Mouse (Mus musculus): Measurements from ENCODE around the gene Adcy3.
"Not testable (repeated sequence)": the region's sequence is repeated elsewhere in the genome, so short reads cannot be mapped to it uniquely, and the experiment has no call there.

The Adcy3 gene

DNA sequence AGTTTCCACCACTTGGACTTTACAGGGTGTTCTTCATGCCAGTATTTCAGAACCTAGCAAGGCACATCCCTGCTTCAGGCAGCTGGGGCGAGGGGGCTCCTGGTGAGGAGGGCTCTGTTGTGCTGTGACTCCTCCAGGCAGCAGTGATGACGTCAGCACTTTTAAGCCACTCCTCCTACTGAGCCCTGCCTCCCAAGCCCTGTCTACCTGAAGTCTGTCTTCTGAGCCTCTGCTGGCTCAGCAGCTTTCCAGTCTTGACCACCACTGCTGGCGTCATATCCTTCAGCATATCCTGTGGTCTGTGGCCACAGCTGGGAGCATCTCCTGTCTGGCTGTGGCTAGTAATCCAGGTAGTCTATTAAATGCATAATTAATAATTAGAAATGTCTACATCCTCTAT, 47.6 kb downstream of the Adcy3 start:
- no peak for DNase-seq (ENCODE audit: low spot score in 2 of 2)

DNA sequence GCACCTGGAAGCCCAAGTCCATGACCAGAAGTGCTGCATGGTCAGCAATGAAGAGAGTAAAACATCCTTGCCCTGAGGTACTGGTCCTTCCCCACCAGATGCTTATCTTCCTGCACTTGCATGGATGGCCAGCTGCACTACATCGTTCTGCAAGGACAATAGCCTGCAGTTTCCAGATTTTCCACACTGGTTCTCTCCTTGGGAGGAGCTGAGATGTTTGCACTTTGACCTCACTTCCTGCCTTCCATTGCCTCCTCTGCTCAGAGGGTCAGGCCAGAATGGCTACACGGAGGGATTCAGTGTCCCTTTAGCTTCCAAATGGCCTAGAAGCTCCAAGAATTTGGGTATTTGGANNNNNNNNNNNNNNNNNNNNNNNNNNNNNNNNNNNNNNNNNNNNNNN, 51.7 kb downstream of the Adcy3 start:
- DNase-seq (ENCODE audit: low spot score in 2 of 2), result no peak

DNA sequence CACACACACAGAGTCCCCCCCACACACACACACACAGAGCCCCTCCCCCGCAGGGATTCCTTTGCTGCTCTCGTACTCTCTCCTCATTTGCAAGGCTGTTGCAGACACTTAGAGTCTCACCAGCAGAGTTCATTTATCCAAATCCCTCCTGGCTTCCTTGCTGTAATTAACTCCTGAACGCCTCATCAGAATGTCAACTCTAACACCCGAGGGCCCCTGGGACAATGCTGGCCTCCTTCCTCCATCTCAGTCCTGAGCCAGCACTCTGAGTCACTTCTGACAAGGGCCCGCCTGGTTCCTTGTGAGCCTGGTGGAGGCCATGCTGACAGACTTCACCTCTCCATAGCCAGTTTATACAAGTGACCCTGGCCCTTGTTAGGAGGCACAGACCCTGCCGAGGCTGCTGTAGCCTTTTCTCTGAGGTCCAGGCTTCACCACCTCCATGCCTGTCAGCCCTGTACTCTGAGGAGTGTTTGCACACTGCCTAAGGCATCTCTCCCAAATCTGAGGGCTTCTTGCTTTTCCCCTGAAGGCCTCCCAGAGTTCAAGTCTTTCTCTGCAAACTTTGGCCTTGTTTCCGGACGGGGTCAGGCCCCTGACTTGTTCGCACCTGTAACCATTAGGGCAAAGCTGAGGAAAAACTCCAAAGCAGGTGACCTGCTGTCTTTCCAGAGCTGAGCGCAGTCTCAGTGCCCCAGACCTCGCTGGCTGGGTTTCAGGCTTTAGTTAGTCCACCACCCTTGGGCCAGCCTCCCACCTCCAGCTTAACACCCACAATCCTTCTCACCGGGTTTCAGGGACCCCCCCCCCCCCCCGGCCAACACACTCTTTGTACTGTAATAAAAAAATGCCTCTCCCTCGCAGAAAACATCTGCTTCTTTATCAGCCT, 55.5 kb downstream of the Adcy3 start:
- DNase-seq (ENCODE audit: low spot score in 2 of 2), result peak; percentile 61 to 76

DNA sequence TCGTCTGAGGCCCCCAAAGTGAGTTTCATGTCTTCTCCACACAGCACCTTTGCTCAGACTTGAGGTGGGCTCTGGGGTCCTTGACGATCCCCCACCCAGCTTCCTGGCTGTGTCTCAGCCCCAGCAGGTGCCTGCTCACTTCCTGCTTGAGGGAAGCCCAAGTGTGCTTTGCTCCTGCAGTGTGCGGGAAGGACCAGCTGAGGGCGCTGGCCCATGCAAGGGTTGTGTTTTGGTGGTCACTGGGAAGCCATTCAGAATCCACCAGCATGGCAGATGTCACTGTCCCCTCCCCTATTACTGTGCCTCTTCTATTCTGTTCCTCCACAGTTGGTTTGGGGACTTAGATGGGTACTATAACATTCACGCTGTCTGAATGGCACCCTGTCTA, 56.2 kb downstream of the Adcy3 start:
- no peak for DNase-seq (ENCODE audit: low spot score in 2 of 2)

DNA sequence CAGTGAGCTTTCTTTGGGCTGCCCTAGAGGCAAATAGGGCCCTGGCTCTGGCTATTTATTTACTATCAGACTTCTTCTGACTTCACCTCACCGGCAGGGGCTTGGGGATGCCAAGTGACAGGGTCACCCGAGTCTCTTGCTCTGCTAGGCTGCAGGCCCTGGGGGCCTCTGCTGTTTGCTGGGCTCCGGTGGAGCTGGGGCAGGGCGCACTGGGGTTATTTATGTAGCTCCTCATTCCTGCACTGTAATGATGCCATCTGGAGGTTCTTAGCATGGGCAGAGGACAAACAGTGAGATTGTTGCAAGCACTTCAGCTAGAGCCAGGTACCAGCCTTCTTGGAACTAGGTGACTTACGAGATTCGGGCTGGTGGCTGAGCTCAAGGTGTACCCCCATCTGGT, 59.6 kb downstream of the Adcy3 start:
- DNase-seq (ENCODE audit: low spot score in 2 of 2), result no peak

DNA sequence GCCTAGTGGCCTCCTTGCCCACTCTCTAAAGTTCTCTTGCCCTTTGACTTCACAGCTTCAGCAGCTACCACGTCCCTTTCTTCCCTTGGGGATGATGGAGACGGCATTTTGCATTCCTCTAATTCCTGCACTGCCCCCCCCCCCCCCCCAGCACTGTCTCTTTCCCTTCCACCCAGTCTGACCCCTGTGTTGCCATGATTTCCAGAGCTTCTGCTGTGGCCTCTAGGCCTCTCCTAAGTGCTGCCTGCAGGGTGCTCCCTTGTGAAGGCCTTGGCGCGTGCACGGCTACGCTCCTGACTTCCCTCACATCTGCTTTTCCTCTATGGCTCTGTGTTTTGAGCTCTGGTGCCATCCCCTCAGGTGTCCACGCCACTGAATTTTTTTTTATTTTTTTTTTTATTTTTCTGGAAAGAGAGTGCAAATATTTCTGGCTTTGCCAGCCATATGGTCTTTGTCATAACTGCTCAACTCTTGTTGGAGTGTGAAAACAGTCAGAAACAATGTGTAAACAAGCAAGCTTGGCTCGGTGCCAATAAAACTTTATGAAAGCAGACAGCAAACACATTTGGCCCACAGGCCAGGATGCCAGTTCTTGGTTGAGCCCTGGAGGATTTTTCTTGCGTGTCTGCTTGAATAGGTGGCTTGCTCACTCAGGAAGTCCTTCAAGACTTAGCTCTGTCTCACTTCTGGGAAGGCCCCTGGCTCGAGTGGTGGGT, 60.3 kb downstream of the Adcy3 start:
- DNase-seq (ENCODE audit: low spot score in 2 of 2), result no peak

DNA sequence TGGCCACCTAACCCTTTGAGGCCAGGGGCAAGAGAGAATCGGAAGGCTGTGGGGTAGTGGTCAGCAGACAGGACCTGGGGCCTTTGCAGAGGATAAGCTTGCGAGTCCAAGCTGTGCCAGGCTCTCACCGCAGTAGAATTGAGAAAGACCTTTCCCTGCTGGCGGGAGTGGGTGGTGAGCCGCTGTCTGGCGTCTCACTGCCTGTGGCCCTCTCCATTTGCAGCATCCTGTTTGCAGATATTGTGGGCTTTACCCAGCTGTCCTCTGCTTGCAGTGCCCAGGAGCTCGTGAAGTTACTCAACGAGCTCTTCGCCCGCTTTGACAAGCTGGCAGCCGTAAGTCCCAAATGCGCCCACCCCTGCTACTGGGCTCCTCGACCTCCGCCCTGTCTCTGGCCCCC, 61.7 kb downstream of the Adcy3 start:
- no peak for DNase-seq (ENCODE audit: low spot score in 2 of 2)

DNA sequence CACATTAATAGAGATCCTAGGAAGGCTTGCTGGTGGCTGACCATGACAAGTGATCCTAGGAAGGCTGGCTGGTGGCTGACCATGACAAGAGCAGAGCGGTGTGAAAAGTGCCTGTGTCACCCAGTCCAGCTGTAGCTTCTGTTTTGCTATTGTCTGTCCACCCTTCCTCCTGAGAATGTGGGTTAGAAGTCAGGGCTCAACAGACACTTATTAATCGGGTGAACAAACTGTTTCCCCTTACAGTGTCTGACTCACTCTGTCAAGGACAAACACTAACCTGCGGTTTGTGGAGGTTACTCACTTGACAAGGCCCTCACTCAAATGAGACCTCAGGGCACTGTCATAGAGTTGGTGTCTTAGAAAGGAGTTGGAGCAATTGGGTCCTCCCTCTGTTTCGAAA, 65.8 kb downstream of the Adcy3 start:
- no peak for DNase-seq (ENCODE audit: low spot score in 2 of 2)

DNA sequence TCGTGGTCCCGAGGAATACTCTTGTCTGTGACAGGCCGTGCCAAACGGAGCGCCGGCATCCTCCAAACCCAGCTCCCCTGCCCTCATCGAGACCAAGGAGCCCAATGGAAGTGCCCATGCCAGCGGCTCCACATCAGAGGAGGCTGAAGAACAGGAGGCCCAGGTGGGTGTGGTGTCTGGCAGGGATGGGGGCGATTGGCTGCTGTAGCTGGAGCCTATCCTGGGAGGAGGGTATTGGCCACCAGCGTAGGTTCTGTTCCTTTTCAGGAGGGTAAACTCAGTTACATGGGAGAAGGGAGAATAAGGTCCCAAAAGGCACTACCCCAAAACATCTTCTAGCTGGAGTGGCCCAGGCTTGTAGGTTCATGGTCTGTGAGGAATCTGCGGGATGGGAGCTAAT, 66.4 kb downstream of the Adcy3 start:
- no peak for DNase-seq (ENCODE audit: low spot score in 2 of 2)

DNA sequence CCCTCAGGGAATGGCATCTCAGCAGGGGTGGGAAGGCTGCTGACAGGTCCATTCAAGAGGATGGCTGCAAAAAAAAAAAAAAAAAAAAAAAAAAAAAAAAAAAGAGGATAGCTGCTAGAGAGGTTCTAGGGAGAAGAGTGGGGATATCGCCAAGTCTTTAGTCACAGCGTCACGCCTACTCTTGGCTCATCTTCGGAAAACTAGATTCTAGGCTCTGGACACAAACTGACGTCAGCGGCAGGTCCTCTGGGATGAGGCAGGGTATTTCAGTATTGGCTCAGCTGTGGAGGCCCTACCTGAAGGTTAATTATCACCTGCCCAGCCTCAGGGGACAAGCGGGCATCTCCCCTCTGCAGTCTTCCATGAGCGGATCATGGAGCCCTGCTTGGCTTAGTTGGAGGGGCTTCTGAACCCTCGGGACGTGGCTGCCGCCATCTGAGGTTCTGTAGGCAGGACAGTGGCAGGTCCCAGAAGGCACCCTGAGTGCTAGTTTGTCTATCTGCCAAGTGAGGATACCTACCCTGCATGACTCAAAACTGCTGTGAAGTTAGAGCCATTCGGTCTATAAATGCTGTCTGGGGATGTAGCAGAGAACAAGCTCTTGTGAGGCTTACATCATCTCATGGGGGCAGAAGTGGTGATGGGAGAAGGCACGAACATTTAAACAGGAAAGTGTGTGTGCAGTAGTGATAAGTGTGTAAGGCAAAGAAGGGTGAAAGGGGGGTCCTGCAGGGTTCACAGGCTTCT, 68.7 kb downstream of the Adcy3 start:
- peak in 1 of 2 experiments; percentile 65 for DNase-seq (ENCODE audit: low spot score in 2 of 2)

DNA sequence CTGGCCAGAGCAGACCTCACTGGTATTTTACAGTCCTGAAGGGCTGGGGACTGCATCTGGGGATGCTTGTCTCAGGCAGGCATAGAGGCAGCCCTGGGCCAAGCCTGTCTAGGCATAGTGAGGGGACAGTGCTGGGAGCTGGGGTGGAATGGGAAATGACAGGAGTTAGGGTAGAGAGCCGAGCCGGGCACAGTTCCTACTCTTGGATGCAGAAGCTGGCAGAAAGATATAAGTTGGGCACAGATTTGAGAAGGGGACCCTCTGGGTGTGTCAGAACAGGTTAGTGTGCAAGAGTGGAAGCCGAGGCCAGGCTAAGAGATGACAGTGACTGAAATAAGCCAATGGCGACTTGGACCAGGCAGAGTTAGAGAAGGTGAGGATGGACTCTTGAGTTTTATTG, 69.3 kb downstream of the Adcy3 start:
- no peak for DNase-seq (ENCODE audit: low spot score in 2 of 2)

DNA sequence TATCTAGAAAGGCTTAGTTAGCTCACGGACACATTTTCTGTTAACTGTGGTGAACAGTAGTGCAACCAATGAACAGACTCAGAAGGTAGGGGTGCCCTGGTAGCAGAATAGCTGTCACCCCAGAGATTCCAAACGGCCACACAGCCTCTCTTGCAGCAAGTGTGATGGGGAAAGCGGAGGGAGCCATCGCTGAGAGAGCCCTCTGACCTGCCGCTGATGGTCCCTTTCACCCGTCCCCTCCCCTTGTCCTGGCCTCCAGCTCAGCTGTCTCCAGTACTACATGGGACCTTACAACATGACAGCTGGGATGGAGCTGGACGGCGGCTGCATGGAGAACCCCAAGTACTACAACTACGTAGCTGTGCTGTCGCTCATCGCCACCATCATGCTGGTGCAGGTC, 73.2 kb downstream of the Adcy3 start:
- DNase-seq (ENCODE audit: low spot score in 2 of 2), result no peak

DNA sequence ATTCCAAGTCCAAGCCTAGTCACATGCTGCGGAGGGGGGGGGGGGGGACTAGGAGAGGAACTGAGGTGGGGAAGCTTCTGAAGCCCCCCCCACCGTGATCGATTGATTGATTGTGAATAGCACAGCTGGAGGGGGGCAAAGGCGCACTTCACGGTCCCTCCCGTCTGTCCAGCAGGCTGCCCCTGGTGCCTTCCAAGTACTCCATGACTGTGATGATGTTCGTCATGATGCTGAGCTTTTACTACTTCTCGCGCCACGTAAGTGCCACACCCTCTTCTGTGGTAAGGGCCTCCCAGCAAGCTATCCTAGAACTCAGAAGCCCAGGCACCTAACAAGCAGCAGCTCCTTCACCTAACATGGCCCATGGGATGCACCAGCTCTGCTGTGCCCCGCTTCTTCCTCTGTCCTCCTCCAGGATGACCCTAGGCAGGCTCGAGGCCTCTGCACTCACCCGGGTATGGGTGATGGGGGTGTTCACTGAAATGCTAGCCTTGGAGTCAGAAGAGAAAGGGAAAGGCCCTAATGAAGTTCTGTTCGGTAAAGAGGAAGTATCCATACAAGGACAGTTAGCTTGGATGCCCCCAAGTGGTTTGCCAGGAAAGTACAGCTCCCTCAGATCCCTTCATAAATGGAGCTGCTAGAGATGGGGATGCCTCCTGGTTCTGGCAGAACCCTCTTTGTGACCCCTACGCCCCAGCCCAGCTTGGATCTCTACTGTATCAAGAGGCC, 75.7 kb downstream of the Adcy3 start:
- peak; percentile 55 to 56 for DNase-seq (ENCODE audit: low spot score in 2 of 2)

DNA sequence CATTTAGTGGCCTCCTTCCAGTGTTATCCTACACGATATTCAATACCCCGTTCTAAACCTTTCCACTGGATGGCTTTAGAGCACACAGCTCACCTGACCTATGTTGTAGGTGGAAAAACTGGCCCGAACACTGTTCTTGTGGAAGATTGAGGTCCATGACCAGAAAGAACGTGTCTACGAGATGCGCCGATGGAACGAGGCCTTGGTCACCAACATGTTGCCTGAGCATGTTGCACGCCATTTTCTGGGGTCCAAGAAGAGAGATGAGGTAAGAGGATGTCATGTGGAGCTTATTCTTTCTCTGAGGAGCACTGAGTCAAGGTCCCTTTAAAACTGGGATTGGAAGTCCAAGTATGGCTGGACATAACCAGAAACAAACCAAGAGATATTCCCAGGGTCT, 76.3 kb downstream of the Adcy3 start:
- no peak for DNase-seq (ENCODE audit: low spot score in 2 of 2)

DNA sequence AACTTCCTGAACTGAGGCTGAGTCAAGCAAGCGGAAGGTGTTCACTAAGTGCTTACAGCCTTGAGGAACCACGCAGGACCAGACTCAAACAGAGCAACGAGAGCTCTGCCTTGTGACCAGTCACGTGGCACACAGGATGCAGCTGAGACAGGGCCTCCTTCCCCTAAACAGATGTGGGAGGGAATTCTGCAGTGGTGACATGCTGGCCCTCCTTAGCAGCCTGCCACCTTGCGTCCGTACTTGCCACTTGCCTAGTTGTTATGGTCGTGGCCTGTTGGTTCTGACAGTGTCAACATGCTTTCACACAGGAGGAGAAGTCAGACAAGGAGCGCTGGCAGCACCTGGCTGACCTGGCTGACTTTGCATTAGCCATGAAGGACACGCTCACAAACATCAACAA, 78.3 kb downstream of the Adcy3 start:
- no peak for DNase-seq (ENCODE audit: low spot score in 2 of 2)

DNA sequence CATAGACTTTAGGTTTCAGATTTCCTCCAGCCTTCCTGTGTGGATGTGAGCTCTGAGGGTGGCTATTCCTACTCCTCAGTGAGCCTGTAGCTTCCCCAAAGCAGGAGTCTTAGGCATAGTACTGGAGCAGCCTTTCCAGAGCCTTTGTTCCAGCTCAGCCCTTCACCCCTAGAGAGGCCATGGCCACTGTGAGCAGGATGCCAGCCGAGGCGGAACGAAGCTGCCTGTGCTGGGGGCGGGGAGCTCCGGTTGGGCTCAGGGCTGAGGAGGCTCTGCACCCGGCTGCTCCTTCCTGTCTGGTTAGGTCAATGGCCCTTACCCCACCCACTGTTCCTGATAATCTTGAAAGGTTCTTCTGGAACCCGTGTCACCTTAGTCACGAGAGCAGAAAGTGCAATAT, 80.0 kb downstream of the Adcy3 start:
- DNase-seq (ENCODE audit: low spot score in 2 of 2), result no peak

DNA sequence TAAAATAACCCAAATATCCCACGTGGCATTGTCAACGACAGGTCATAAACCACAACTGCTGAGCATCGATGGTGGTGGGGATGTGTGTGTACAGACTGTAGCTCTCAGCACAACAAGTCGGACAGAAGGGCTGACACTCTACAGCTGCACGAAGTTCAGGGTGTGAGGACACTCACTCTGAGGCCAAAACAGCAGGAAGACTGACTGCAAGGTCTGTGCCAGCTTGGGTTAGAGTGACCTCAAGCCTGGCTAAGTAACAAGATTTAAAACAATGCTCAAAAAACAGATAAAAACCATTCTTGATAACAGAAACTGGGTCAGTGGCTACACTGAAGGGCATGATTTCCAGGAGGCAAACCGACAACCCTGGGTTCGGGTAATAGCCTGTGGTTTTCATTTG, 97.3 kb downstream of the Adcy3 start:
- no peak for DNase-seq (ENCODE audit: low spot score in 2 of 2)

DNA sequence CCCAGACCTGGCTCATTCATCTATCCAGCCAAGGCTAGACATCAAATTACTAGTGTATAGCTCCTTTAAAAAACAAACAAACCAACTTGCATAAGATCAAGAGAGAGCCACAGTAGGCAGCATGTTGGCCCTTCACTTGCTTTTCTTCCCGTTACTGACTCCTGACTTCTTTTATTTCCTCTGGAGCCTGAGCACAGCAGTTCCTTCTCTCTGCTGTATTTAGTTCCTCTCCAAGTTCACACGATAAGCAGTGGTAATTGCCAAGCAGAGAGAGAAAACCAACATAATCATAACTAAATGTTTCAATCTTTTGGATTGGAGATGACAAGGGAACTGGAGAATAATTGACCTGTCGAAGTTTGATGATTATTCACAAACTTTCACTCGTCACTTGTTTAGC, 99.9 kb downstream of the Adcy3 start:
- DNase-seq (ENCODE audit: low spot score in 2 of 2), result no peak

DNA sequence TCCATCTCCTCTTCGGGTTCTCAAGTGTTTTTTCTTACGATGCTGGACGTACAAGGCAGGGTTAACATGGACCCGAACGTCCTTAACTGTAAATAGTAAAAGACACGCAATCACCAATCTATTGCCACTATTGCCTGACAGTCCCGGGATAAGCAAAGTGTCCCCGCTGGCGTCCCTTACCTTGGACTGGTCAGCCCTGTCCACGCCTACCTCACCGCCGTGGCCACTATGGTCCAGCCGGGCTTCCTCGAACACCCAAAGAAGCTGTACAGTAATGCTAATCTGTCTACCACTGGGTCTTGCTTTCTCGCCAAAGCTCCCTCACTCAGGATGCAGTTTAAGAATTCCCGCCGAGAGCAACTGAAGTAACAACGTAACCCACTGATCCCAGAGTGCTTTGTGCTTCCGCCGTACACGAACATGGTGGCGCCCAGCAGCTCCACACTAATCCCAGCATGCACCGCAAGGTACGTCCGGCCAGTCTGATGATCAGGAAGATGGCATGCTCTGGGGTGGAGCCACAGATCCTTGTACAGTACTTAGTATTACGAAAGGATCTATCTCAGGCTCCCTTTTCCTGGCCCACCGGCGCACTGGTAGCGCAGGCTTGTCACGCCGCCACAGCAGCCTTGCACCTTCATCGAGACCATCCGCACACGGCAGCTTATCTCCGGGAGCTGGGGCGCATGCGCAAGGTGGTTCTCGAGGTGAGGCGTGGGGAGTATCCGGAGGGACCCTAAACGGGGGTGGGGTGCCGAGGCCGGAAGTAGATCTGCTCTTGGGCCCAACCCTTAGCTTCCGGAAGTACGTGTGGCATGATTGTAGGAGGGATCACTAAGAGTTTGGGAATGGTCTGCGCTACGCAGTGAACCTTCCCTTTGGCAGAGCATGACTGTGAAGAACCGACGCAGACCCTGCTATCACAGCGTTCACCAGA, 100.9 kb downstream of the Adcy3 start, which contains the start of the genes Ptrhd1 and Cenpo:
TSS of gene Ptrhd1 (plus strand) at position 456 of the 937 bp plus-strand sequence.
TSS of gene Cenpo (minus strand) at position 723 of the 937 bp plus-strand sequence.
- DNase-seq (ENCODE audit: low spot score in 2 of 2), result peak; percentile 96 to 97

DNA sequence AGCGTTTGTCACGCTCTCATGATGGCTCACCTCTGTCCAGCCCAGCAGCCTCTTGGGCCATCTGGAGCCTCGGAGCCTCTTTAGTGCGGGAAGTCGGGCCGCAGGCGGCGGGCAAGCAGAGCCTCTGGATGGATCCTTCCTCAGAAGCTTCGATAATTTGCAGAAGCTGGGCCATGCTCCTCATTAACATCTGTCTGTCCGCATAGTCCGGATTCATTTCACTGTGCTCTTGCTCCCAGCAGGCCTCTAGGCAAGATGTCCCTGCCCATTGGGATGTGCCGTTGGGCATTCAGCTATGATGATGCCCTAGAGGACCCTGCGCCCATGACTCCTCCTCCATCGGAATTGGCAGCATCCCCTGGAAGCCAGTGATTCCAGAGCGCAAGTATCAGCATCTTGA, 104.6 kb downstream of the Adcy3 start:
- DNase-seq (ENCODE audit: low spot score in 2 of 2), result no peak

DNA sequence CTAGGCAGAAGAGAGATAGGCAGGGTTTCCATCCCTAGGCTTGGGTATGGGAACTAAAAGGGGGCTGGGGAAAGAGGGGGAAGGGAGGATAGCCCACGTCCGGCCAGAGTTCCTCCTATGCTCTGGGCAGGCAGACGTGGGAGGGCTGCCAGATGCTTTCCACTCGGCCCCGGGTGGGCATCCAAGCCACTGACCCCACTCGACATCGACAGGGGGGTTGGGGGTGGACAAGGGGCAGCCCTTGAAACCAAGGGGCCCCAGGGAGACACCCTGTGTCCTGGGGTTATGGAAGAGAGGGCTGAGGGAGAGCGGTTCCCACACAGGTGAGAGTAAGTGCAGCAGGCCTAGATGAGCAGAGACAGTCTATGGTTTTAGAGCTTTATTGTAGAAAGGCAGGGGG, 107.4 kb downstream of the Adcy3 start:
- not testable (repeated sequence) for DNase-seq (ENCODE audit: low spot score in 2 of 2)

Data from urinary bladder, postnatal 36 days (tissue).